Mouse (Mus musculus) thymus, postnatal 14 days (tissue): Measurements from ENCODE around the gene Lim2.
"Not testable (repeated sequence)": the region's sequence is repeated elsewhere in the genome, so short reads cannot be mapped to it uniquely, and the experiment has no call there.

Source experiments
- DNase-seq: peaks from one replicate; pipeline ENCODE4 v3.0.0; 2021

Lim2 gene

DNA sequence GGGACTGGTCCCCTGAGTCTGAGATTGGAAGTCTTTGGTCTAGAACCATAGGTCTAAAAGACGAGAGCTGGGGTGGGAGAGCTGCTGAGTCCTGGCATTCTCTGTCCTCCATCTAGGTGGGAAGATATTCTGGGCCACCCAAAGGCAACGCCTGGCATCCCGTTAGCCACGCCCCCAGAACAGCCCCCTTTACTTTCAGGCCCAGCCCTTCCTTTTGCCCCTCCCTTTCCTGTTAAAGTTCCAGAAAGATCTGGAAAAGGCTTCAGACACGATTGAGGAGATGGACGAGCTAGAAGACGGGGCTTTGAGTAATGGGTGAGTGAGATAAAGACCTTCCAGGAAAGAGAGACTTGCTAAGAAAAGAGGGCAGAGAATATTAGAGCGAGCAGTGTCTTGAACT lies at the start of gene Lim2:
TSS of gene Lim2 (plus strand) at position 265 of the 400 bp plus-strand sequence.
- DNase-seq = no peak

DNA sequence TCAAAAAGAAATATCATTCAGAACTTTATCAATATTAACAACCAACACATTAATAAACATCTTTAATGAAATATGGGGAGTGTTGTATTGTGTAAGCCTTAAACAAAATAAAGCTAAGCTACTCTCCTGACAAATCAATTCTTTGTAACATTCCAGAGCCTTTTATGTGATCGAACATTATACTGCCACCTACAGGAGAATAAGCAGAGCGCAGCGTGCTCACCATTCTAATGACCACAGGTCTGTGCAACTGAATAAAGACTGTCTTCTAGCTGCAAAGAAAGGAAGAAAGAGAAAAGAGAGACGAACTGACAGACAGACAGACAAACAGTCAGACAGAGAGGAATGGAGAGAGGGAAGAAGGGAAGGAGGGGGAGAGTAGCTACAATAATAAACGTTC lies 49.2 kb upstream of the Lim2 start:
- peak; percentile 5 for DNase-seq

DNA sequence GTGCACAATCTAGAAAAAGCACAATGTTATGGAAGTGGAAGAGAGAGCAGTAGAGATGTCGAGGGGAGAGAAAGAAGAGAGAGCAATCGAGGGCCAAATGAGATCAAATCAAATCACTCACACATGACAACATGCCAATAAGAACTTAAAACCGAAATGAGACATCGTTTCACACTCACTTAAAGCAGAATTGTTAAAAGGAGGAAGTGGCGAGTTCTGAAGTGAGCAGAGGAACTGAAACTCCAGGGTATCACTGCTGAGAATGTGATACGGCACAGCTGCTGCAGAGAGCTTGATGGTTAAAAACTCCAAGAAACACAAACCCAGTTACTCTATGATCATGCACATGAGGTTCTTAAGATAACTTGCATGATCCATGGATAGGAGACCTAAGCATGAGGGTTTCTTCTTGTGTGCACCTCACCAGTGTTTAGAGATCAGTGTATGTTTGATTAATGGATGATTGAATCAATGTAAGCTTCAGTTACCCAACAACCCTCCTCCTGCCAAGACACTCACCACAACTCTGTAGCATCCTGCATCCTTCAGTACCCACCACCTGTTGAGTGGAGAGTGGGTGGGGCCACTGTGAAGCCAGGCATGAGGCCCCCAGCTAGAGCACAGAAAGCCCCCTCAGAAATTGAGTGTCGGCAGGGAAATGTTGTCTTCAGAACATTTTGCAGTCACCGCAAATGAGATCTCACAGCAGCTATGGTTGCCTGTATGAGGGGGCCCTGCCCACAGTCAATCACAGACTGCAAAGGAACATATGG lies 34.9 kb upstream of the Lim2 start:
- DNase-seq = no peak

DNA sequence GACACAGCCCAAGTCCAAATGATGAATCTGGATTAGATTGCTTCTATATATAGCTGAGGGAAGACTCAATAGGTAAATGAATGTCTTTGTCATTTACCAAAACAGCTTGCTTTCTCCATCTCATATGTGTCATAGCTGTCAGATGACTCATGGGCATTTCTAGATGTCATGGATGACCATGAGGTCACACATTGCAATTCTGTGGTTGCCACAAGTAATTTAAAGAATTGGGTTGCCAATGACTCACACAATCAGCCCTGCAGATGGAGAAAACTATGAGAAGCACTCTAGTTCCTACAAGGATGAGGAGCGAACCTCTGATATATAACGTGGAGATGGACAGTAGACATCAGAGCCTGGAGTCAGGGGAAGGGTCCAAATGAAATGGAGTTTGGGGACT lies 28.0 kb upstream of the Lim2 start:
- no peak for DNase-seq

DNA sequence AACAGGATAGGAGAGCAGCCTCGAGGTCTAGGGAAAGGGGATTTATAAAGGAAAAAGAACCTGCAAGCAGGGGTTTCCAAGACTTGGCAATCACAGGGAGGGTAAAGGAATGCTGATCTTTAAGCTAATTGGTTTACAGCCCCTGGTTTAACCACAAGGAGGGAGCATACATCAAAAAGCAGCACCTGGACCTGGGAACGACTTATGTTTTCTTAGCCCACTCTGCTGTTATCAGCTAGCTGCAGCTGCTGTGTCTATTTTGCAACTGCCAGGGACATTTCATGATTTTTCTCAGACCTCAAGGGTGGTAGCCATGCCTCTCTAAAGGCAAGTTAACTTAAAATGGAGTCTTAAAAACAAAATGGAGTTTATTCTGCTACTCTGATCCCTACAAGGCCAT lies 24.8 kb upstream of the Lim2 start:
- DNase-seq = no peak

DNA sequence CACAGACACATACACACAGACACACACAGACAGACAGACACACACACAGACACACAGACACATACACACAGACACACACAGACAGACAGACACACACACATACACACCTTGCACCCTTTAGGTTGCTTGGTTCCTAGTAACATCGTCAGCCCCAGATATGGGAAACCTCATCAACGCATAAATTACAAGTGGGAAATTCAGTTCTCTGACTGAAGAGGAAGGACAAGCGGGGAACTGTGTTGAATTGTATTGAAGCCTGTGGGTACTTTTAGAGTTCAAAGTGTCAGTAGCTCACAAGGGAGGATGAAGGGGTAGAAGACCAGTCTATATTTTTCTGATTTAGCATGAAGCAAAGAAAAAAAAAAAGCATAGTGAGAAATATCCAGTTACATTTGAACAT lies 19.9 kb upstream of the Lim2 start:
- DNase-seq = no peak

DNA sequence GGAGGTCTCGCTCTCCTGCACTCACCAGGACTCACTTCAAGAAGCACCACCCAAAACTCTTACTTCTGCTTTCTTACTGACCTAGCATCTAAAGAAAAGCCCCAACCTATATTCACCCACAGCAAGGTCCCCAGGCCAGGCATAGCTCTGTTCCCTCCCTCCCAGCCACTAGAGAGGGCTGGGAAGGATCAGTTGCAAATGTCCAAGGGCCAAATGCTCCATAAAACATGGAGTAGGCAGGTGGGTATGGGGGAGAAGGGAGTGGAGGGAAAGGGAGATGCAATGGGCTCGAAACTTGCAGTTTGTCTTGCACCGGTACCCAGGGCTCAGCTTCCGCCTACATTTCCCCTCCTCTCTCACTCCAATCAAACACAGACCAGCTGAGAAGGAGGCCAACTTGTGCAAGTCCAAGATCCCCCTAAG lies 19.3 kb upstream of the Lim2 start, which contains the start of gene Siglecg:
TSS of gene Siglecg (plus strand) at position 74 of the 423 bp plus-strand sequence.
- DNase-seq = no peak

DNA sequence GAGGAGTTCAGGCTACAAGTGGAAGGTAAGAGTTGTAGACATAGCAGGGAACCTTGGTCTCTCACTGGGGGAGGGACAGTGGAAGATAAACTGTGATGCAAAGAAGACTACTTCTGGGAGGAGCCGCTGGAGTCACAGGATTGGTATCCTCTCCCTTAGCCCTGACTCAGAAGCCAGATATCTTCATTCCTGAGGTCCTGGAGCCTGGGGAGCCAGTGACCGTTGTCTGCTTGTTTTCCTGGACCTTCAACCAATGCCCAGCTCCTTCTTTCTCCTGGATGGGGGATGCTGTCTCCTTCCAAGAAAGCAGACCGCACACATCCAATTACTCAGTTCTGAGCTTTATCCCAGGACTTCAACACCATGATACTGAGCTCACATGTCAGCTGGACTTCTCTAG lies 18.4 kb upstream of the Lim2 start:
- DNase-seq = no peak

DNA sequence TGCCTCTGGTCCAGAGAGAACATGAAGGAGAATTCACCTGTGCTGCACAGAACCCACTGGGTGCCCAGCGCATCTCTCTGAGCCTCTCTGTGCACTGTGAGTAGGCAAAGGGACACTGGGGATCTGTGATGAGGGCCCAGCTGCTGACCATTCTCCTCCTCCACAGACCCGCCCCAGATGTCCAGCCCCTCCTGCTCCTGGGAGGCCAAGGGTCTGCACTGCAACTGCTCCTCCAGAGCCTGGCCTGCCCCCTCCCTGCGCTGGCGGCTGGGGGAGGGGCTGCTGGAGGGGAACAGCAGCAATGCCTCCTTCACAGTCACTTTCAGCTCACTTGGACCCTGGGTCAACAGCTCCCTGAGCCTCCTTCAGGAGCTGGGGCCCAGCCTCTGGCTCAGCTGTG lies 15.7 kb upstream of the Lim2 start:
- DNase-seq = not testable (repeated sequence)

DNA sequence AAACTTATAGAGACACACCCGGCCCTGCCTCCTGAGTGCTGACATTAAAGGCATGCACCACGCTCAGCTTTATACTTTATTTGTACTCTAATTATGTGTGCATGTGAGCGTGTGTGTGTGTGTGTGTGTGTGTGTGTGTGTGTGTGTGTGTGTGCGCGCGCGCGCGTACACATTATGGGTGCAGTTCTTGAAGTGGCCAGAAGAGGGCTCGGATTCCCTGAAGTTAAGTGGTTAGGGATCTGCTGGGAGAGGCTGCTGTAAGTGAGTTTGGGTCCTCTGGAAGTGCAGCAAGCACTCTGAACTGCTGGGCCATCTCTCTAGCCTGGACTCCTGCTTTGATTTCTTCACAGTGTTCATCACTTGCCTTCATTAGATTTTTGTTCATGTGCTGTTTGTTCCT lies 10.2 kb upstream of the Lim2 start:
- no peak for DNase-seq

DNA sequence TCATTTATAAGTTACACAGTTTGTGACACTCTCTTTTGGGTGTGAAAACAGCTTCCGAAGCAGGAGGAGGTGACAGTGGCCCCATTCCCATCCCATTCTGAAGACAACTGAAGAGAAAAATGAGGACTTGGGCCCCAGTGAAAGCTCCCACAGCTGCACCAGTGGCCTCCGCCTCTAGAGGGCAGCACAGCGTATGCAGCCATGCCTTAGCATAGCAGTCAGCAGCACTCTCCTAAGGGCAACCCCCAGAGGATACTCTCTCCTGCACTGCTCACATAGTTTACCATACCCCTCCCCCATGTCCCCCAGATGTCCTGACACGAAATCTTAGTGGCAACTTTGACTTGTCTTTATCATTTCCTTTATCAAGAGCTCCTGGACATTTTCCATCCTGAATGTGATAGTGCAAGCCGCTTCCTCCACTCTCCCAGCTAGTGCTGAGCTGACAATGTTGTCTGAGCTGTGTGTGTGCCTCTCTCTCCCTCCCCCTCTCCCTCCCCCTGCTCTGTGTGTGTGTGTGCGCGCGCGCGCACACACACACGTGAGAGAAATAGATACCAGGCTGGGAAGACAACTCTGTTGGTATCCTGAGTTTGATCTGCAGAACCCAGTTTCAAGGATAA lies 4.4 kb upstream of the Lim2 start:
- peak; percentile 83 for DNase-seq

DNA sequence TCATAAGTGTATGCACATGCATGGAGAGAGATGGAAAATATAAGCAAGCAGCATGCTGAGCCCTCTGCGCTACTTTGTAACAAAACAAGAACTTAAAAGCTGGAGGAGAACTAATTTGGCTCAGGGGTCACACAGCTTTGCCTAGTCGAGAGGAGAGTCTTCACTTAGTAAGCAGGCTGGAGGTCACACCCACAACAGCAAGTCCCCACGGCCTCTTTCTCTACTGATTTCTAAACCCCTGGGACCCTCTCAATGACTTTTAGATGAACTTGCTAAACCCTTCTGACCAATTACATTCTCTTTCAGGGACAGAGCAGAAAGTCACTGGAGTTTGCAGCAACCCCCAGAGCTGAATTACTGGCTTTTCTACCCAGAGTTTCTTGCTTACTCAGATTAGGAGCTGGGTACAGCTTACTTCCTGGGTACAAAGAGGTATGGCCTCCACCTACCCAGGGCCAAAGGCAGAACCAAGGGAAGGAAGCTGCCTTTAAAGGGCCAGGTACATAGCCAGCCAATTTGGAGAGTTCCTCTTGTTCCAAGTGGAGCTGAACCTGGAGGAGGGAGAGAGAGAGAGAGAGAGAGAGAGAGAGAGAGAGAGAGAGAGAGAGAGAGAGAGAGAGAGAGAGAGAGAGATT lies 3.4 kb upstream of the Lim2 start:
- DNase-seq = no peak

DNA sequence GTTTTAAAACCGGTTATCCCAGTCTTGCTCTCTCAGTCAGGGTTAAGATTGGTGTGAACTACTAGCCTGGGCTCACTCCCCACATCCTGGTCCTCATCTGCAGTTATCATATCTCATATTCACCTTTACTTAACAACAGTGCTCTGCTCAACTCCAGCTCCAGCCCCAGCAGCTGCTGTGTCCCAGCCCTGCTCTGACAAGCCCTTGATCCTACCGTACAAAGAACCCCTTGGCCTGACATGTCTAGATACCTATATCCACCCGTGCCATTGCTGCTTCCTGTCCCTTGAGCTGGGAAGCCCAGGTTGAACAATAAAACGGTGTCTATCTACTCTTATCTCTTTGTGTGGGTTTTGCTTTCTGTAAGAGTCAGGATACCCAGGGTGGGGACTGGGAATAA lies 2.0 kb downstream of the Lim2 start:
- DNase-seq = no peak

DNA sequence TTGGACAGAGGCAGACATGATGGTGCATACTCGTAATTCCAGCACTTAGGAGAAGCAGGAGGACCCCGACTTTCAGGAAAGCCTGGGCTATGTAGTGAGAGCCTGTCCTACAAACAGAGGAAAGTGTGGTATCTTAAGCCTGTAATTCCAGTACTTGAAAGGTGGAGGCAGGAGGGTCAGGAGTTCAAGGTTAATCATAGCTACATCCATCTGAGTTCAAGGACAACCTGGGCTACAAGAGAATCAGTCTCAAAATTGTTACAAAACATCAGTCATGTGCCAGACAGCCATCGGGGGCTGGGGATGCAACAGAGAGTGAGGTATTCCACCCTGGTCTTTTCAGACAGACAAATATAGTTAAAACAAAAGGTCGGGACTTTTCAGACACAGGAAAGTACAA lies 5.4 kb downstream of the Lim2 start:
- no peak for DNase-seq

DNA sequence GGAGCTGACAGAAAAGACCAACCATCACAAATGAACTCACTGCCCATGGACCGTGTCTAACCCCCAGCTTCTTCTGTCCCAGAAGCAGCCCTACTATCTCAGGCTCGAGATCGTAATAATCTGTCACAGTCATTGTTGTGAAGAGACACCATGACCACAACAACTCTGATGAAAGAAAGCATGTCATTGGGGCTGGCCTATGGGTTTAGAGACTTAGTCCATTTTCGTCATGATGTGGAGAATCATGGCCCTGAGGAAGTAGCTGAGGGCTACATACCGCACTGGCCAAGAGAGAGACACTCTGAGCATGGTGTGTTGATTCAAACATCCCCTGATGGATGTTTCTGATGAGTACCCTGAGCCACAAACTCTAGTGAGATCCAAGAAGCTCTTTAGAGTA lies 7.2 kb downstream of the Lim2 start:
- DNase-seq = no peak

DNA sequence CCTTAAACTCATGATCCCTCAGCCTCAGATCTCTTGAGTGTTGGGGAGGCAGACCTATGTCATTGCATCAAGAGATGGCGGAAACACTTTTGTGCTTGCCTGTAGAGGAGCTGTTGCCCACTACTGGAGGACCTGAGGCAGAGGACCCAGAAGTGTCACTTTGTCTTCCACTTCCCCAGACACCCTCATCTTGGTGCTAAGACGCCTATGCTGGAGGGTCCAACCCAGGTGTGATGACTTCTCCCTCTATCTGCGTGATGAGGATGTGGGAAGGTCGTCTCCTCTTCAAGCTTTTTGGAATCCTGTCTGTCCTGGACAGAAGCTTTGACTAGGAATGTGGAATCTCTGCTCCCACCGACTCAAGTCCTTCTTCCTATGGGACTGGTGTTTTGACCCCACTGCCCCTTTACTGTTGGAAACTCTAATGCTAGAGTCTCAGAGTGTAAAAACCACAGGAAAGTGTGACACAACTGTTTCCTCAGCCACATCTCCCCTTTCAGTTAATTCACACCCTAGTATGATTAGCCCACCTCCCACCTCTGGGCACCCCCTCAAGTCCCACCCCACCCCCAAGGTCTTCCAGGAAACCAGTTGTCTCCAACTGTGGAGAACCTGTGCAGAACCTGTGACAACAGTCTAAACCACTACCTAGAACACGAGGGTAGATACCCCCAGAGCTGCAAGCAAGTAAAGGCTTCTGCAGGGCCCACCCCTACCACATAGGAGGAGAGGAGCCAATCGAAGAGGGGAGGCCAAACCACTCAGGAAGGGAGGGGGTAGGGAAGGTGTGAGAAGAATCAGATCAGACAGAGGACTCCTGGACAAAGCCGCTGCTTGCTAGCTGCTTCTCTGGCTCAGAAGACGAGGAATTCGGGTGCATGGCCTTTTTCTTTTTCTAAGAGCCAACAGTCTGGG lies 9.1 kb downstream of the Lim2 start, which contains the start of gene Nkg7:
TSS of gene Nkg7 (plus strand) at position 733 of the 915 bp plus-strand sequence.
- no peak for DNase-seq

DNA sequence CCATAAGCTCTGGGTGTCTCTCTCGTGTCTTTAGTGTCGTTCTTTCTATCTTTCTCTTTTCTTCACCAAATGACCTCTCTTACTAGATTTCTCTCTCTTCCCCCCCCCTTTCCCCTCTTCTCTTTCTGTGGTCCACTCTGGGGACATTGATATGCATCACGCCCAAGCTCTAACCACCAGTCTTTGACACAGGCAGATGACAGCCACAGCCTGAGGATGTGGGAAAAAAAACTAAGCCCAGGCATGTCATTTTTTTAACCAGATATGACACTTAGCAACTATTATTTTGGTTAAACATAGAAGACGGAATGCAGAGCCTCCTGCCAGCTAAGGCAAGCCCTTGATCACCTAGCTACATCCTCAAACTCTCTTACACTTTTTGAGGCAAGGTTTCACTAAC lies 11.1 kb downstream of the Lim2 start:
- DNase-seq = no peak

DNA sequence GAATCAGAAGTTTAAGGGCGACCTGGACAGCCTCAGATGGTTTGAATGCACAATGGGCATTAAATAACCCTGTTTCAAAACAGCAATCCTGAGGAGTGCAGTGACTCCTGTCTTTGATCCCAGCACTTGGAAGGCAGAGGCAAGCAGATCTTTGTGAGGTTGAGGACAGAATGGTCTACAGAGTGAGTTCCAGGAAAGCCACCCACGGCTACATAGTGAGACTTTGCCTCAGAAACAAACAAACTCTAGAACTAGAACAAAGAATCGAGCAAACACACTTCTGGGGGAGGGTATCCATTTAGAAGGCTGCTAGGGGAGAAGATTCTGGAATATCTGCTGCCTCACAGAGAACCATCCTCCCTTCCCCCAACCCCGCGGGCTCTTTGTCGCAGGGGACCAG lies 13.0 kb downstream of the Lim2 start, which contains the start of gene Cldnd2:
TSS of gene Cldnd2 (plus strand) at position 301 of the 400 bp plus-strand sequence.
- DNase-seq = no peak

DNA sequence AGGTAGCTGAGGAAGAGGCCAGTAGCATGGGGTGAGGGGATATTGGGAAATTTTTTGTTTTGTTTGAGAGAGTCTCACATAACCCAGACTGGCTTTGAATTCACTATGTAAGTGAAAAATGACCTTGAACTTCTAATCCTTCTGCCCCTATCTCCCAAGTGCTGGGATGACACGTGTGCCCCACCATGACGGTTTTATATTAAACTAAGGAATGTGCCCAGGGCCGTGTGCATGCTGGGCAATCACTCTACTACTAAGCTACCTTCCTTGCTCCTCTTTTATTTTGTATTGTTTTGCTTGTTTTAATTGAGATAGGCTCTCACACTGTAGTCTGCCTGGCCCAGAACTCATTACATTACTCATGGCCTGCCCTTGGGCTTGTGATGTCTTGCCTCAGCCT lies 13.6 kb downstream of the Lim2 start:
- DNase-seq = no peak

DNA sequence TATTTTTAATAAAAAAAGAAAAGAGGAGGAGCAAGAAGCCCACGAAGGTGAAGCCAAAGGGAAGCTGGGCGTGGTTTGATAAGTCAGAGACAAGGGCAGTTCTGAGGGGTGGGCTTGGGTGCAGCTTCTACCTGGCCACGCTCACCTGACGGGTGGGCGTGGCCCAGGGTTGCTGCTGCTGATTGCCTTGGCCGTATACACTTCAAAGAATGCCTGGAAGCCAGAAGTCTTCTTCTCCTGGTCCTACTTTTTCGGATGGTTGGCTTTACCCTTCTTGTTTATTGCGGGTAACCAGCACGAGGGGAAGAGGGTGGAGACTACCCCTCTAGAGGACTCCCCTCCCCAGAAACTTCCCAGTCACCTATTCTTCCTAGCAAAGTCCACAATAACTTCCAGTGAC lies 15.2 kb downstream of the Lim2 start:
- DNase-seq = peak; percentile 19

DNA sequence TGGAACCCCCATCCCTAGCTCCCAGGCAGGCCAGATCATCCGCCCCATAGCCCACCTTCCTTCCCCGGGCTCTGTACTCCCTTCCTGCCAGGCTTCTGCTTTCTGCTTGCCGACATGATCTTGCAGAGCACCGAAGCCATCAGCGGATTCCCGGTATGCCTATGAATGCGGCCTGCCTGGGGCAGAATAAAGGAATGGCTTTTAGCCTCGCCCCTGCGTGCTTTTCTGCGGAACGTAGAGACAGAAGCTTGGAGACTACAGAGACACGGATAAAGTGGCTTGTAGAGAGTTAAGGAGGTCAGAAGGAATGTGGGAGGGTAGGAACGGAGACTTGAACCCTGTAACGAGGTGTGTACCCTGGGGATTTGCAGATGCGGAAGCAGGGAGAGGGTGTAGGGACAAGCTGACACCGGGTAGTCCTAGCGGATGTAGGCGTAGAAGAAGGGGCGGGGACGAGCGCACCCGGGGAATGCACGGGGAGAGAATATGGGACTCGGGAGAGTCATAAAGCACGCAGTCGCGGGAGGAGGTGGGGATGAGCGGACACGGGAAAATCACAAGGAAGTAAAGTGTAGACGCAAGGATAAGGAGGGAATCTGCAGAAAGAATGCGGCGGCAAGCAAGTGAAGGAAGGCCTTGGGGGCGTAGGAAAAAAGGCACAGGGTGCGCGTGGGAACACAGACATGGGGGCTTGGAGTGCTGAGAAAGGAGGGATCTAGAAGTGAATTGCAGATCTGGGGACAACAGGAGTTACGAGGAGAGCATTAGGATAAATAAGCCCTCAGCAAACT lies 15.9 kb downstream of the Lim2 start:
- peak; percentile 84 for DNase-seq

DNA sequence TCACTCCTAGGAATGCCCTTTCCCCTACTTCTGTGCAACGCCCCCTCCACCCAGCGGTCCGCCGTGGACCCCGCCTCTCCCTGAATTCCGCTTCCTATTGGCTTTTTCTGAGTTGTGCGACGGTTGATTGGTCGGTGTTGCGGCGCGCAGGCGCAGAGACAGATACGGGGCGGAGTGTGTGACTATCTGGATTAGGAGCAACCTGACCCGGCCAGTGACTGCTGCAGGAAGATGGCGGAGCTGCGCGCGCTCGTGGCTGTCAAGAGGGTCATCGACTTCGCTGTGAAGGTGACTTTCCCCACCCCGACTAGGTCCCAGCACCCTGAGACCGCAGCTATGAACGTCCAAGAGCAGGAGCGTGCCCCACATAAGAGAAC lies 16.4 kb downstream of the Lim2 start, which contains the start of the genes Etfb and Gm45233:
TSS of gene Etfb (plus strand) at position 167 of the 377 bp plus-strand sequence.
TSS of gene Gm45233 (plus strand) at position 212 of the 377 bp plus-strand sequence.
- DNase-seq = peak; percentile 90
